Mouse (Mus musculus) inflammation-experienced regulatory T-cells, adult 6 months (primary cell): ENCODE results near the gene Pkn1. TPM values are rescaled to one million over a fixed set of nuclear protein-coding genes. Genes with fewer than 3 reads are reported as not detected.

Experiments used
- ATAC-seq: one replicate; pipeline ENCODE4 v1.8.0; 2017
- polyA plus RNA-seq, 3 experiments: library from polyadenylated mRNA; unstranded; fragments of 100-300 nt; shearing (Covaris generic); gene quantifications; one replicate each; pipeline ENCODE4 v1.2.1; 2017

Pkn1 gene
- polyA plus RNA-seq, 3 experiments from 2014 or later = 20.3 to 27.7 (median 24.6) TPM

DNA sequence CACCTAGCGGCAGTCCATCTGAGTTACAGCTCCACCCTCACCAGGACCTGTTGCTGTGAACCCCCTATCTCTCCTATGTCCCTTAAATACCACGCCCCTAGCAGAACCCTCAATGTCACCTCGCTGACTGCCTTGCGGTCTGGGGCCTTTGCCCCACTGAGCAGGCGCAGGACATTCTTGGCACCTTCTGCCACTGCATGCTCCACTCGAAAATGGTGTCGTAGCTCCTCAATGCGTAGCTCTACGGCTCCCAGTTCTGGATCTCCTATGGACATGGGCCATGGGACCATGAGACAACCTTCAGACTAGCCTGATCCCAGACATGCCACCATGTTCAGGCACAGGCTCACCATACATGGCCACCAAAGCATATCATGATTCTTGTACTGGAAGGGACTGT is 14.5 kb downstream of the Pkn1 start:
- ATAC-seq = no peak

DNA sequence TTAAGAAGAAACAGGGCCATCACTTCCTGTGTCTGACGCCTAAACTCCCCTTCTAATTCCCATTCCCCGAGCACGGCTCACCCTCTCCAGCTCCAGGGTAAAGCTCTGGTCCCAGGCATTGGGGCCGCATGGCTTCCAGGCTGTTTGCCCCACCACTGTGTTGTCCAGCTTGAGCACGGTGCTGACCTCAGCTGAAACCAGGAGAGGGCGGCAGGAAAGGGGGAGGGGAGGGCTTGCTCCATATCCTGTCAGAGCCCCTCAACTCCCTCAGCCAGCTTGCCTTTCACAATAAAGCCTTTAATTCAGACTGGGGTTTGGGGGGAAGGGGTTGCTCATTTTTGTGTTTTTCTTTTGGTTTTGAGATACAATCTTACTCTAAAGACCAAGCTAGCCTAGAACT is 17.9 kb downstream of the Pkn1 start:
- ATAC-seq = no peak

DNA sequence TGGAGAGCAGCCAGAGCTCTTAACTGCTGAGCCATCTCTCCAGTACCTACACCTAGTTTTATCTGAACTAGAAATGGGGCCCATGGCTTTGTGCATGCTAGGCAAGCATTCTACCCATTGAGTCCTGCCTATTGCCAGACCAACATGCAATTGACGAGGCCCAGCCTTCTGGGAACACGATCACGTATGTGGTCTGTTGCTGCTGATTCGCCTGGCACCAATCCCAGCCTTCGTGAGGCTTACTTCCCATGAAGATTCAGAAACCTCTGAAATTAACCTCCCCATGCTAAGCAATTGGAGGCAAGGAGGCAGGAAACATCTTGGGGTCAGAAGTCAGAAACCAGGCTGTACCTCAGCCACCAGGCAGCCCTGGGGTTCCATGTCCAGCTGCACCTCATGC is 18.4 kb downstream of the Pkn1 start:
- no peak for ATAC-seq

DNA sequence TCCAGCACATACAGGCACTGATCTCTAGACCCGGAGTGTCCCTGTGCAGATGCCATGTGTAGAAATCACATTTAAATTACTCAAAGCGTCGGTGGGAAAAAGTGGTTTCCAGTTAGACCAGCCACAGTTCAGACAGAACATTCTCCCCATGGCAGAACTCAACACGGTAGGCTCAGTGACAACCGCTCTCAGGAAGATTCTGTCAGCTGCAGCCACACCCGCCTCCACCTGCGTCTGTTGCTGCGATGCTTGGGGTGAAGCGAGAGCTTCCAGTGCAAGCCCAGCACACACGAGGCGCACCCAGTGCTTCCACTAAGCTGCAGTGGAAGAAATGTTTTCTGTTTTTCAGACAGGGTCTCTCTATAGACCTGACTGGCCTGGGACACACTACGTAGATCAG is 19.1 kb downstream of the Pkn1 start:
- no peak for ATAC-seq

DNA sequence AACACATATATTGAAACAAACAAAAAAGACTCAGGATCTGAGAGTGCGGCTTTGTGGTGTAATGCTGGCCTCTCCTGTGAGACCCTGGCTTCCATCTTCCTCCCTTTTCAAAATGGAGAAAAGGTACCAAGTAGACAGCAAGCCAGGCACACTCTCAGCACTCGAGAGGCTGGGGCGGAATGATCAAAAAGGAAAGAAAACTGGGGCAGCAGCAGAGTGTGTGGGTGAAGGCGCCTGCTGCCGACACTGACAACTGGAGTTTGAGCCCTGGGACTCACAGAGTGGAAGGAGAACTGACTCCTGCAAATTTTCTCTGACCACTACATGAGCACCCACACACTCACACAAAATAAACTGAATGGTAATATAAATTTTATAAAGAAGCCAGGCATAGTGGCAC is 24.5 kb downstream of the Pkn1 start:
- ATAC-seq = no peak

DNA sequence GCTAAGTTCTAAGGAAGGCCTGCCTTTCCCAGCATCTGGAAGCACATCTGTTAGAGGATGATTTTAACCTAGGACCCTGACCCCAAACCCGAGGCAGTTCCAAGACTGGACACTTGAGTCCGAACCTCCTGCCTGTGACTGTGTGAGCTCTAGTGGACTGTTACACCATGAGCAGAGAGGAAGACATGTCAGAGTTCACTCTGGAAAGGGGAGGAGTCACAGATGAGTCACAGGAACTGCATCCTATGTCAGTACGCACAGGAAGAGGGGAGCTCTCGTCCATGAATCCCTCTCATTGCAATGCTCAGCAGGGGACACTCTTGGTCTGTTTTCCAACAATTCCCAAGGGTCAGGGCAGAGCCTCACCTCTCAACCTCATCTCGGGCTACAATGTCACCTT is 26.0 kb downstream of the Pkn1 start:
- ATAC-seq = no peak

DNA sequence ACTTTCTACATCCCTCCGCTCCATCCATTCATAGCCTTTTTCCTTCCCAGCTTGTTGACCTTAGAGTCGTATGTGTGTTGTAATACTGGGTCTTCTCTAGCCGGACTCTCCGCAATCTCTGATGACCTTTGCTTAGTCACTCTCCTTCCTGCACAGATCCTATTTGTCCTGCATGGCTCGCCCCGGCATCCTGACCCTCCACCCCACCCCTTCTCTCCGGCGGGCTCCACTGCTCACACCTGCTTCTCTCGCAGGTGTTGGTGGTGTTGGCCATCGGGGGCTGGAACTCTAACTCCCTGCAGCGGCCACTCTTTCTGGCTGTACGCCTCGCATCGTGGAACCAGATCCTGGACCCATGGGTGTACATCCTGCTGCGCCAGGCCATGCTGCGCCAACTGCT is 30.0 kb downstream of the Pkn1 start:
- no peak for ATAC-seq

DNA sequence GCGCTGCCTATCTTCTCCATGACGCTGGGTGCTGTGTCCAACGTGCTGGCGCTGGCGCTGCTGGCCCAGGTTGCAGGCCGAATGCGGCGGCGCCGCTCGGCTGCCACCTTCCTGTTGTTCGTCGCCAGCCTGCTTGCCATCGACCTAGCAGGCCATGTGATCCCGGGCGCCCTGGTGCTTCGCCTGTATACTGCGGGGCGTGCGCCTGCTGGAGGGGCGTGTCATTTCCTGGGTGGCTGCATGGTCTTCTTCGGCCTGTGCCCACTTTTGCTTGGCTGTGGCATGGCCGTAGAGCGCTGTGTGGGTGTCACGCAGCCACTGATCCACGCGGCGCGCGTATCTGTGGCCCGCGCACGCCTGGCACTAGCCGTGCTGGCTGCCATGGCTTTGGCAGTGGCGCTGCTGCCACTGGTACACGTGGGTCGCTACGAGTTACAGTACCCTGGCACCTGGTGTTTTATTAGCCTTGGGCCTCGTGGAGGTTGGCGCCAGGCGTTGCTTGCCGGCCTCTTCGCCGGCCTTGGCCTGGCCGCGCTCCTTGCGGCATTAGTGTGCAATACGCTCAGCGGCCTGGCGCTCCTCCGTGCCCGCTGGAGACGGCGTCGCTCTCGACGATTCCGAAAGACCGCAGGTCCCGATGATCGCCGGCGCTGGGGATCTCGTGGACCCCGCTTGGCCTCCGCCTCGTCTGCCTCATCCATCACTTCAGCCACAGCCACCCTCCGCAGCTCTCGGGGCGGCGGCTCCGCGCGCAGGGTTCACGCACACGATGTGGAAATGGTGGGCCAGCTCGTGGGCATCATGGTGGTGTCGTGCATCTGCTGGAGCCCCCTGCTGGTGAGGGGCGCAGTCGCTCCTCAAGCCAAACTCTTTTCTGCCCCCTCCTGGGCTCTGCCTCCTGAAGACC is 30.7 kb downstream of the Pkn1 start:
- ATAC-seq = no peak

DNA sequence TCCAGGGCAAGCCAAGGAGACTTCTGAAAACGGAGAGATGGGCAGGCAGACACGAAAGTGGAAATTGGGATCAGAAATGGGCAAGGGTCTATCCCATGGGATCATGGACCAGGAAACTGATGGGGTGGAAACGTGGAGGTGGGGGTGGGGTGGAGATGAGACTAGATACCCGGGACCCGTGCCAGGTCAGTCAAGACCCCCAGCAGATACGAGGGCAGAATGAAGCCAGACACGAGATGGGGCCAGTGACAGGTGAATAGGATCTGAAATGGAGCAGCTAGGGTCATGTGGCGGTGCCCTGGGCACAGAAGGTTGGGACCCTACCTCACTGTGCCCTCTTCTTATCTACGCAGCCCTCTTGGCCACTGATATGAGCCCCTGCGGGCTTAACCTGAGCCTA is 31.5 kb downstream of the Pkn1 start:
- no peak for ATAC-seq

DNA sequence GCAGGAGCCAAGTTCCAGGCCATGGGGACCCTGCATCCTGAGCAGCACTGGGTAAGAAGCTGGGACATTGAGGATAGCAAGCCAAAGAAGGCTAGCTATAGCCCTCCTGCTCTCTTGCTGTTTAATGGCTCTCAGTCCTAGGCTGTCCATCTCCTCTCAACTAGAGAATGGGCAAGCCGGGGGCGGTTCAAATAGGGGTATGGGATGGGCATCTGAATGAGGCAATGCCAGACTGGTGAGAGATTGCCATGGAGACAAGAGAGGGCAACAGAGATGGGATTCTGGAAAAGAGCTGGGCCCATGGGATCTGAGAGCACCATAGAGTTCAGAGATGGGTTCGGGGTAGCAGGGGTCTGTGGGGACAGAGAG is 32.1 kb downstream of the Pkn1 start:
- no peak for ATAC-seq

DNA sequence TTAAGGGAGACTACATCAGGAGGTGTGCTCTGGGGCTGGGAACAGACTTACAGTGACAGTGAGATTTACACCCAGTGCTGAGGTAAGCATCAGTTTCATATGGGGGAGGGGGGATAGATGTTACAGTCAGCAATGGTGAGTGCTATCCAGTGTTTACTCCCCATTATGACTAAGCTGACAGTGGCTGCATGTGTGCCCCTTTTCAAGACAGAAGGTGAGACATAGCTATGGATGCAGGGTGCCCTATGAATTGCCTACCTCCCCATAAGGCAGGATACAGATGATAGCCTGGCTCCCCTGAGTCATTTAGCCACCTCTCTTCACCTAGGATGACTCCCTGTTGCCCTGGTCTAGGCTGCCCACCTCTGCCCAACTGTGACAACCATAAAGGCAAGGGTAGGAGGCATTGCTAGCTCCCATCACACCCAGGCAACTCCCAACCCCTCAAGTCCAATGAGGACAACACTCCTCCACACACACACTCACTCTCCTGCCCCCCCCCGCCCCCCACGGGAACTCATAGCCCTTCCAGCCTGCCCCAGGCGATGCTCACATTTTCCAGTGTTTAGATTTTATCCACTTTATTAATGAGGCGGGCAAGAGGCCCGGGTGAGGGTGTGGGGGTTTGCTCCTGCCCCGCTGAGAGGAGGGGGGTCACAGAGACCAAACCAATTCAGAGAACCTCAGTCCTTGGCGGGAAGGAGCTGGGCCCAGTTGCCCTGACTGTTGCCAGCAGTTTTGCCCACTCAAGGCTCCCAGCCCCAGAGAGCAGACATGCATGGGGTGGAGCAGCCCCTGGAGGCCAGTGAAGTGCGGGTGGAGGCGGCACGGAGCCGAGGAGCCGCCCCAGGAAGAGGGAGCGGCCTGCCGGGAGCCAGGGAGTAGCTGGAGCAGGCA is 32.8 kb downstream of the Pkn1 start, which contains the start of gene Ptger1:
Ptger1 (plus strand) TSS at position 710 of the 897 bp plus-strand sequence.
- no peak for ATAC-seq

DNA sequence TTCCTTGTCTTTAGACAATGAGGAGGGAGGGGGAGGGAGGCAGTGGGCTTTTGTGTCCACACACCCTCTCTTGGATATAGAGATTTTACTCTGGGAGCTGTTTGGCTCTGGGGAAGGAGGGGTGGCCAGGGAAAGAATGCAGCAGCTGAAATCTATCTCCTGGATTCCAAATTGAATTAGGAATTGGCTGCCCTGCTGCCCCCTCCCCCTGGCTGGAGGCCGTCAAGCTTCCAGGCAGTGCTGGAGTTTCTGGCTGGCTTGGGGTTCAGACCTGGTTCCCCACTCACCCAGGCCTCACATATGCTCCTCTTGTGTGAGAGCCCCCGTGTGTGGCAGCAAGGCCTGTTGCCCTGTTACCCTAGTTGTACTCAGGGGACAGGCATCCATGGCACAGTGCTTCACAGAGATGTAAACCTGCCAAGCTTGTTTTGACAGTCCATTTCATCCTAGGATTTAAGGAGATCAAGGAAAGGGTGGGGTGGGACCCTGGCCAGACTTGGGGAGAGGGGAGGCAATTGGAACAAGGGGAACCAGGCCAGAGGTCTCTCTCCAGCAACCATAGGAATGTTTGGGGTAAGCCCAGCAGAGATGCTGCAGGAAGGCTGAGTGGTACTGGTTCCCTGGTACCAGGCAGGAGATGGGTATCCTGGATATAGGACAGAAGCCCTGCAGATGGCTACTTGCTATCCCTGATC is 33.9 kb downstream of the Pkn1 start:
- no peak for ATAC-seq

DNA sequence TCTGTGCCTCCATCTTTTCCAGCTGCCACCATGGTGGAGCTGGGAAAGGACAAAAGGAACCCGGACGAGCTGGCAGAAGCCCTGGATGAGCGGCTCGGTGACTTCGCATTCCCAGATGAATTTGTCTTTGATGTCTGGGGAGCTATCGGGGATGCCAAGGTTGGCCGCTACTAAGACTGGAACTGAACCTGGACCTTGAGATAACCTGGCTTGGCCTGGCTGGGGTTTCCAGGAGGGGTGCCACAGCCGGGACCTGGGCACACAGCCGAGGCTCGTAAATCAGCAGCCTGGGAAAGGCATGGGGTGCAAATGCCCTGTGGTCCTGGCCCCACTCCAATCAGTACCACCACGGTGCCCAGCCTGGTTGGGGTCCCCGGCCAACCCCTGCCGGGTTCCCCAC is 34.9 kb downstream of the Pkn1 start:
- ATAC-seq = no peak

DNA sequence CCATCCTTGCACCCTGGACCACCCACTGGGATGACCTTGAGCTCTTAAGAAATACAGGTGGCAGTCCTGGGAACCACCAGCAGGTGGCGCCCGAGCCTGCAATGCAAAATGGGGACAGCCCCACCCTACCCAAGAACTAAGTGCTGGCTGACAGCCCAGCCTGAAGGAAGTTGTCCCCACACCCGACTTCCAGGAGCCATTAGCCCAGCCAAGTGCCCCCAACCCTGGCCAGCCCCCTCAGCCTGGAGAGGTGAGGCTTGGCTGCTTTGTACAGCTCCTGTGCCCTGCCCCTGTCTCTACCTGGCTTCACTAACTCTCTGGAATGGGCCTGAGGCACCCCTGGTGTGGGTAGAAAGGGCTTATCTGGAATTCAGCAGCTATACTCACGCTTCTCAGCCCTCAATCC is 36.6 kb downstream of the Pkn1 start:
- ATAC-seq = peak; percentile 79

DNA sequence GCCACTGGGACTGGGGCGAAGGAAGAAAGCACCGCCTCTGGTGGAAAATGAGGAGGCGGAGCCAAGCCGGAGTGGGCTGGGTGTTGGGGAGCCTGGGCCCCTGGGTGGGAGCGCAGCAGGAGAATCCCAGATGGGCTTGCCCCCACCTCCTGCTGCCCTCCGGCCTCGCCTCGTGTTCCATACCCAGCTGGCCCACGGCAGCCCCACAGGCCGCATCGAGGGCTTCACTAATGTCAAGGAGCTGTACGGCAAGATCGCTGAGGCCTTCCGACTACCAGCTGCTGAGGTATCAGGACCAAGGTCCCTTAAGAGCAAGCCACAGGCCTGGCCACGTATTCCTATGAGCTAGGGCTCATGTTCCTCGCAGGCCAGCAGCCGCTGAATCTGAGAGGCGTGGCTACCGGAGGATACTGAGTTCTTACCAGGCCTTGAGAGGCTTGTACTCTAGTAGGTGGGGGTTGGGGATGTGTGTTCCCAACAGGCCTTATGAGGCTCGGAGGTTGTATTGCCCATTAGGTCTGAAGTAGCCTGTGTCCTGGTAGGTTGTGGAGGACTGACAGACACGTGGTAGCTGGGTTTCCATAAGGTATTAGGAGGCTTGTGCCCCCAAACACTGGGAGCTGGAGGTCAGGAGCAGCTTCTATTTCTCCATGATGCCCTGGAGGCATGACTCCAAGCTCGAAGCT is 37.8 kb downstream of the Pkn1 start:
- no peak for ATAC-seq

DNA sequence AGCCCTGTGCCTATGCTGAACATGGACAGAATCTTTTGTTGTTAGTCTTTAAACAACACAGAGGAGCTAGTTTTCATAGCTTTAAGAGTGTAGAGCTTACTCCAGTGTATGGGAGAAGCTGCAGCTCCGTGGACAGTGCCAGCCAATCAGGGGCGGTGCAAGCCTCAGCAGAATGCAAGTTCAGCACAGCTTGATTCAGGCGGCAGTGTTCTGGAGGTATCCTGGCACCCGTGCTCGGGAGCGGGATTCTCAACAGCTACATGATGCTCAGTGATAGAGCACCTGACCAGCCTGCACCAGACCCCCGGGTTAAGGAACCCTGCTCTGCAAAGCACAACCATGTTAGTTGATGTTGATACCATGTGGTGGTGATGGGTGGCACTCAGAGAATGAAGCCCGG is 38.4 kb downstream of the Pkn1 start:
- no peak for ATAC-seq

DNA sequence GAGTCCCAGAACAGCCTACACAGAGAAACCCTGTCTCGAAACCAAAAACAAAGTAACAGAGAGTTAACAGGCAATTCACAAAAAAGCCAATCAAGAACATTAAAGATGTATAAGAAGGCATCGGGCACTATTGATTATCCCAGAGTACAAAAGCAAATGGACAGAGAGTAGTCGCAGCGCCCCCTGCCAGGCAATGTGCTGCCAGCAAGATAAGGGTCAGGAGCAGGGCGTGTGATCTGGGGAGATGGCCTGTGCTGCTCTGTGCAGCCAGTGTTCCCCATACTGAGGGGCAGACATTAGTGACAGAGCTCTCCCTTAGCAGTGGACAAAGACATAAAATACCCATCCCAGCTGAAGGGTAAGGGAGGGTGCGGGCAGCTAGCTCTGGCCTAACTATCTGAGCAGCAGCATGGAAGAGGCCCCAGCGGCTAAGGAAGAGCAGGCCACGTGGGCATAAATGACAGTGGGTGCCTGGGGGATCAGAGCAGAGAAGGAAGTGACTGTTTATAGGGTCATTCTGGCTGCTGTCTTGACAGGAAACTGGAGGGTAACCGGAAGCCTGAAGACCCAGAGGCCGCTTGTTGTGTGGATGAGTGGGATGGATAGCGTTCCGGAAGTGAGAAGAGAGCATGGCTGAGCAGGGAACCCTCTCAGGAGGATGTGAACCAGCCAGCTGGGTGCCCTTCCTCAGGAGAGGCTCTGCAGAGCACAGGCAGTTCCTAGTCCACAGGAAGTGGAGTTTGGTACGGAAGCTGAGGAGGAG is 42.3 kb downstream of the Pkn1 start:
- ATAC-seq = no peak

DNA sequence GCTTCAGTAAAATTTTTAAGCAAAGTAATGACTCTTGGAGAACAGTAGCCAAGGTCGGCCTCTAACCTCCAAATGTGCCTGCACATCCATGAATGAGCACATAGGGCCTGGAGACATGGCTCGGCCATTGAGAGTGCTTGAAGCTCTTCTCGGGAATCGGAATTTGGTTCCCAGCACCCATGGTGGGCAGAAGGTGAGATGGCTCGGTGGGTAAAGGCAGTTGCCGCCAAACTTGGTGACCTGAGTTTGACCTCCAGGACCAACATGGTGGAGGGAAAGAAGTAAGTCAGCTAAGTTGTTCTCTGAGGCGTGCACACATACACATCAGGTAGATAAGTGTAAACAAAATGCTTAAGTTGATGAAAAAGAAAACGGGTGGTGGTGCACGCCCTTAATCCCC is 42.9 kb downstream of the Pkn1 start:
- no peak for ATAC-seq

DNA sequence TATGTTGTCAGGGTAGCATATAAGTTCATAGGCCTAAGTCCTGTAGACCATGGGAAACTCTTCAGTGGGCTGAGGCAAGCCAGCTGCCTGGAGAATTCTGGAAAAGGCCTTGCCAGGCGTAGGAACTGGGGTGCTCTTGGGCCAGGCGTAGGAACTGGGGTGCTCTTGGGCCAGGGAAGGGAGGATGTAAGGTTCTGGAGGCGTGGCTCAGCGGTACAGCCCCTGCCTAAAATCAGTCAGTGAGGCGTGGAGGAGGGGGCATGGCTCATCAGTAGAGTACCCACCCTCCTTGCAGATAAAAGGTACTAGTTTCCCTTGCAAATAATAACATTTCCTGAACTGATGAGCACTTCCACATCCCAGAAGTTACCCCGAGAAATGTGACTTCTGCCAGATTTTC is 44.3 kb downstream of the Pkn1 start:
- no peak for ATAC-seq

DNA sequence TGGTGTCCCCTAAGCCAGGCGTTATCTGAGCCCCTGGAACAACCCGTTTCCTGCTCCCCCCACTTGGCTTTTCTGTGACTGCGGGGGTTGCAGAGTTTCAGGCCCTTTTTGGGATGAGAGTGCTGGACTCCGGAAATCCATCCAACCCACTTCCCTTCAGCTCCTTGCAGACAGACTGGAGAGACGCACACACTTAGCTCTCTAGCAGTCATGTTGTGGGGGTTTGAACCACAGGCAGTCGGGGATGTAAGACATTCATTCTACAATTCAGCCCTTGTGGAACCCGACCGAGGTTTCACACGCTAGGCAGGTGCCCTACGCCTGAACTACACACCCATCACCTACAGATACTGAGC is 45.3 kb downstream of the Pkn1 start:
- no peak for ATAC-seq

DNA sequence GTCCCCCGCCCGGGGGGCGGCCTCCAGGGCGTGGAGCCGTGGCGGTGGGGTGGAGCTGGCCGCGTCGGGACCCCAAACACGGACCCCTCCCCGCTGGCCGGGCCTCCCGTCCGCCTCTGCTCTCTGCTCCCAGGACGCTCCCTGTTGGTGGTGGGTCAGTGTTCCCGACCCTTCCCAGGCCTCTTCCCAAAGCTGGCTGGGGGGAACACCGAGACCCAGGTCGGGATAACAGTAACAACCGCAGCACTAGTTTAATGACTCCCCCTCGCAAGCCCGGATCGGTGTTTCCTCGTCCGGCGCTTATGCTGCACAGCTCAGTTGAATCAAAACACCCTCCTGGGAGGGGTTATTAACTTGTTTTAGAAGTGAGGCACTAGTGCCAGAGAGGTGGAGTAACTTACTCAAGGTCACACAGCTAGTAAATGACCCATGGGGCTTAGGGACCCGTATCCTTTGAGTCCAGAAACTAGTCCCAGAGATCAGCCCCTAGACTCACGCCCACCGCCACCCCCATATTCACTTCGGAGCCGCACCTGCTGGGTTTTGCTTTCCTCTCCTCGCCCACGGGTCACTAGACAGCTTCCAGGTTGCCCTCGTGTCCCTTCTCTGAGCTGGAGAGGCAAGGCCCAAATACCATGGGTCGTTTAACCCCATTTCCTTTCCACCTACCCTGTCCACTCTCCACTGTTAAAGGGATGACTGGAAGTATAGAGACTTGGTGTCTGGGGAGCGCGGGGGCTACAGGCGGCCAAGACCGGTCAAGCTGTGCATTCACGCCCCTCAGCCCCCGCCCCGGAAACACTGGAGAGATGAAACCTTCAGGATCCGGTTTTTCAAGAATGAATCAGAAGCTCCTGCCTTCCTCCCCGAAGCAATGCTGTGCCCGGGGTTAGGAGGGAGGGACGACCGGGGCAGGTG is 46.0 kb downstream of the Pkn1 start:
- peak; percentile 27 for ATAC-seq
